Mouse (Mus musculus): ENCODE results near the gene Nfam1.
A peak's percentile ranks its signal among the peaks of the same experiment; 100 is the strongest.

Nfam1 gene

GRCm38 (mm10) chr15:83037755-83038483 is 4.8 kb upstream of the Nfam1 start:
- DNase-seq = peak; percentile 91

- DNase-seq = no peak
Observed at GRCm38 (mm10) chr15:83036900-83037519, 3.9 kb upstream of the Nfam1 start.

- peak; percentile 52 for DNase-seq
Observed at GRCm38 (mm10) chr15:83036089-83036488, 3.0 kb upstream of the Nfam1 start.

- no peak for DNase-seq
Observed at GRCm38 (mm10) chr15:83034275-83034977, 1.3 kb upstream of the Nfam1 start.

- DNase-seq = no peak
Observed at GRCm38 (mm10) chr15:83030884-83031283, 2.2 kb downstream of the Nfam1 start.

GRCm38 (mm10) chr15:83029725-83030718 is 3.1 kb downstream of the Nfam1 start:
- DNase-seq = no peak

- DNase-seq = no peak
Observed at GRCm38 (mm10) chr15:83026129-83026528, 7.0 kb downstream of the Nfam1 start.

GRCm38 (mm10) chr15:83025041-83025760 is 7.9 kb downstream of the Nfam1 start:
- peak; percentile 77 for DNase-seq

- no peak for DNase-seq
Observed at GRCm38 (mm10) chr15:83022947-83023346, 10.2 kb downstream of the Nfam1 start.

- DNase-seq = peak; percentile 29
Observed at GRCm38 (mm10) chr15:83010990-83011664, 22.0 kb downstream of the Nfam1 start.

- DNase-seq = no peak
Observed at GRCm38 (mm10) chr15:83010423-83010822, 22.7 kb downstream of the Nfam1 start.

- no peak for DNase-seq
Observed at GRCm38 (mm10) chr15:83009532-83009931, 23.6 kb downstream of the Nfam1 start.

- DNase-seq = peak; percentile 28
Observed at GRCm38 (mm10) chr15:83008761-83009423, 24.2 kb downstream of the Nfam1 start.

GRCm38 (mm10) chr15:83007346-83007920 is 25.7 kb downstream of the Nfam1 start:
- no peak for DNase-seq

GRCm38 (mm10) chr15:83002665-83003548 is 30.2 kb downstream of the Nfam1 start:
- peak; percentile 18 for DNase-seq

- no peak for DNase-seq
Observed at GRCm38 (mm10) chr15:82998811-82999221, 34.3 kb downstream of the Nfam1 start.

GRCm38 (mm10) chr15:82996431-82996830 is 36.7 kb downstream of the Nfam1 start:
- no peak for DNase-seq

GRCm38 (mm10) chr15:82995239-82995638 is 37.9 kb downstream of the Nfam1 start:
- DNase-seq = no peak

GRCm38 (mm10) chr15:82992911-82993310 is 40.2 kb downstream of the Nfam1 start:
- DNase-seq = no peak
